Mouse (Mus musculus): ENCODE data around the gene Cntn2.

Cntn2 gene

DNA sequence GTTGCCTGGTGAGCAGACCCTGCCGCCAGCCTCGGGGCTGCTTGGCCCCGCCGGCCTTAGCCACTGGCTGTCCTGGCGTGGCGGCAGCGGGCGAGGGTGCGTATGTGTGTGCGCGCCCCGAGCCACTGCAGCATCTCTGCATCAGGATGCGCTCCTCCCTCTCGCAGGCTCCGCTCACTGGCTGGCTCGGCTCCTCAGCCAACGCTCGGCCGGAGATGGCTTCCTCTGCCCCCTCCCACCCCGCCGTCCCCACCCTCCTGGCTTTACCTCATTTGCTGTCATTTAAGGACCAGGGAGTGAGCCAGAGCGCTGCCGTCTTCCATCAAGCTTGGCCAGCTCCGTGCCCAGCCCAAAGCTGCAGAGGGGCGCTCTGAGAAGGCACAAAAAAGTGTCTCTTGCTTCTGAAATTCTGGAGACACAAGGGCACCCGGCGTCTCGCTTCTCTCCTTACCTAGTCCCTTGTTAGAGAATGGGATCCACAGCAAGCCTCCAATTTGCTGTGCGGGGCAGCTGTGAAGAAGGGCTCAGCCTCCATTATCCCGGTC is at the start of gene Cntn2:
Gene Cntn2, minus strand, starts transcription at position 495 of the 545 bp plus-strand sequence.
- DNase-seq (ENCODE audit: low spot score) = no peak

GRCm38 (mm10) chr1:132592145-132592544 is 49.1 kb upstream of the Cntn2 start:
- no peak for DNase-seq (ENCODE audit: low spot score)

- DNase-seq (ENCODE audit: low spot score) = no peak
Measured at GRCm38 (mm10) chr1:132591399-132591930, 48.4 kb upstream of the Cntn2 start.

DNA sequence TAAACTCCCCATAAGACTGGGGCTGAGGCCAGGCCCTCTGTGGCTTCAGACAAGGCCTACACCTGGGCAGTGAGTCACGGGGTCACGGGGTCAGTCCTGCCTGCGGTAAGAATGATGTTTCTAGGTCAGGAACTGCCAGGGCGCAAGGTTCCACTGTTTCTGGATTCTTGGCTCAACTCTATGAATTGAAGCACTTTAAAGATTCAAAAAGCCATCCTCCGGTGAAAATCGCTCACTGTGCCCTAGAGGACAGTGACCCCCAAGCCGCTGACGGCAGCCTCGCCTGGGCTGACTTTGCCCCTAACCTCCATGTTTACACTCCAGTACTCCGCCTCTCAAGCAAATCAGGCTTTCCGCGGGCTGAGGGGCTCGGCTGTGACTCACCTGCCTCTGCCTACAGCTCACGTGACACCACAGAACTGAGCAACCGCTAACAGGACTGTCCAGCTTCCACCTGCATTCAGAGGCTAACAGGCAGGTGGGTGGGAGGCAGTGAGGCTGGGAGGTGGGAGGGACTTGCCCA is 43.7 kb upstream of the Cntn2 start:
- DNase-seq (ENCODE audit: low spot score) = no peak

GRCm38 (mm10) chr1:132585376-132585775 is 42.3 kb upstream of the Cntn2 start:
- DNase-seq (ENCODE audit: low spot score) = no peak

DNA sequence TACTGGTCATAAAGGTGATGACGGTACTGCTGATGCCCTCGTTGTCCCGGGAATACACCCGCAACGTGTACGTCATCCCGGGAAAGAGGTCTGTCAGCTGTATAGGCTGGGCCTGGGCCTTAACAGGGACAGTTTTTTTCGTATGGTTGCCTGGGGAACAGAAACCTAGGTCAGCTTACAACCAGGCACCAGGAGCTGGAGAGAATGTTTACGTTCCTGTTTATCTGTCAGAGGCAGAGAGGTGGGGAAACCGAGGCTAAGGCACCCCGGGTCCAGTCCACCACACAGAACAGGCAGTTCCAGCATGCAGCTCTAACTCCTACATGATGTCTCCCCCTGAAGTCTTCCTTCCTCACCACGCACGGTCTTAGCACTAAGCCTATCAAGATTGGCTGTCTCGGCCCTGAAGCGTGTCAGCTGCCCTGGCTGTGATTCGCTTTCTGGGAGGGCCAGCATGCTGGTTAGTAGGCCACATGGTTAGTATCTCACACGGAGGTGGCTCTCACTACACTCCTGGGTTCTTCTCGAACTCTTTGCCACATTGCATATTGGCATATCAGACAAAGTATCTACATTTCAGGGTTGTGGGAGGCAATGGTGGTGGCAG is 40.0 kb upstream of the Cntn2 start:
- no peak for DNase-seq (ENCODE audit: low spot score)

DNA sequence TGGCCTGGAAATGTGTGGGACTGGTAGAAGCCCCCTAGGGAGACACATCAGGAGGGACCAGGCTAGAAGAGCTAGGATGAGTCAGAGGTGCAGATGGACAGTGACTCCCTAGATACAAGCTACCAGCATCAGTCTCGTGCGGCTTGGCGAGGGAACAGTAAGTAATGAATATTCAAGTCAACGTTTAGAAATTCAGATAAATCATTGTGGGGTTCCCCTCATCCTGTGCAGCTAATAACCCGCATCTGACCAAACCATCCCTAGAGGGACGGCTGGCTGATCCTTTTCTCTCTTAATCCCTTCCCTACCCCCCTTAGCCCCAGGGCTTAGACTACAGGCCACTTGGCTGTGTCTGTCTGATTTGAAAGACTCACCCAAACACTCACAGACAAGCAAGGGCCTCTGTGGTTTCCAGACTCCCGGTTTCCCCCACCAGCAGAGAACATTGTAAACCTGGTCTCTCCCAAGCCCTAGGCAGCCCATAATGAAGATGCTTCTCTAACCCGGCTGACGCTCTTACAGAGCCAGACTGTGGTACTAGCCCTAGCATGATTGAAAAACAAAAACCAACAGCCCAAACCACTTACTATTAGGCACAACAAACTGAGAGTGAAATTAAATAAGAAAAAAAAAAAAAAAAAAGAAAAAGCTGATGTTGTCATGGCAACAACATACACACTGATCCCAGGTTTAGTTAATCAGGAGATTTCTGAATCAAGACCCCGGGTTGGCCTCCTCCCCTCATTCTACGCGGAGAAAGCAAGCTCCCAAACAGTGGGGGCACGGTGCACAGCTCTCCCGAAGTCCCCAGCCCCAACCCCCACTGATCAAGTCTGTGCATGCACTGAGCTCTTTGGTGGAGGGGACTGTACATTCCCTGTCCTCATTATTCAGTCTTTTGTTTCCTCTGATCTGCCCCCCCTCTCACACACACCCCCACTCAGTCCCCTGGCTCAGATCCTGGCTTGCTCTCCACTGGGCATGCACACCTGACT is 39.1 kb upstream of the Cntn2 start:
- no peak for DNase-seq (ENCODE audit: low spot score)

DNA sequence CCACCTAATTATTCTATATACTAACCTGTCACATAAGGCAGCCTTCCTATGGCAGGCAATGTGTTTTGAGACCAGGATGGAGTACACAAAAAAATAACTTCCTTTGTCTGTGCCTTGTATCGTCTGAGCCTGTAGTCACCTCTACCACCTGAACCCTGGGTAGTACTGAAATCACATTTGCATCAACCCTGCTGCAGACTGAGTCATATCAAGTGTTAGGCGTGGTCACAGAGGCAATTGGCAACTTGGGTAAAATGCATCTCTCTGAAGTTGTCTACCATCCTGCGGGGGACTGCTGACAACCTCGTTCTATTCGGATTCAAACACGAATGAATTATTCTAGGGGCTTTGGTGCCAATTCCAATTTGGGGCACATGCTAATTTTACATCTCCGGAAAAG is 37.0 kb upstream of the Cntn2 start:
- DNase-seq (ENCODE audit: low spot score) = no peak

GRCm38 (mm10) chr1:132576845-132577244 is 33.8 kb upstream of the Cntn2 start:
- no peak for DNase-seq (ENCODE audit: low spot score)

- DNase-seq (ENCODE audit: low spot score) = no peak
Measured at GRCm38 (mm10) chr1:132572851-132573250, 29.8 kb upstream of the Cntn2 start.

DNA sequence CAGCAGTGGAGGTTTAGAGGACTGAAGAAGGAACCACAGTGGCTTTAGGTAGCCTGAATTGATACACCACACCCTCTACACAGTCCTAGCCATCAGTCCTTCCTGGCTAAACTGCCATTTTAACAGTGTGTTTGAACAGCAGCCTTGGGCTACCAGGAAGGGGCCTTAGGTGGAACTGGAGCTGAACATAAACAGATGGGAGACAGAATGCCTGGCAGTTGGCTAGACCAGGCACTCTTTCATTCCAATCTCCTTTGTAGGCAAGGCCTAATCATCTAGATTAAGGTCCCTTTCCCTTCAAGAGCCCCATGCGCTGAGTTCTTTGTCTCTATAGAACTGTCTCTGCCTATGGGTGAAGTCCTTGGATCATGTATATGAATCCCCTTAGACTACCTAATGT is 28.6 kb upstream of the Cntn2 start:
- no peak for DNase-seq (ENCODE audit: low spot score)

GRCm38 (mm10) chr1:132570906-132571305 is 27.9 kb upstream of the Cntn2 start:
- no peak for DNase-seq (ENCODE audit: low spot score)

- no peak for DNase-seq (ENCODE audit: low spot score)
Measured at GRCm38 (mm10) chr1:132570068-132570780, 27.2 kb upstream of the Cntn2 start.

- no peak for DNase-seq (ENCODE audit: low spot score)
Measured at GRCm38 (mm10) chr1:132569516-132569915, 26.5 kb upstream of the Cntn2 start.

GRCm38 (mm10) chr1:132567336-132568125 is 24.5 kb upstream of the Cntn2 start:
- DNase-seq (ENCODE audit: low spot score) = no peak

- no peak for DNase-seq (ENCODE audit: low spot score)
Measured at GRCm38 (mm10) chr1:132565766-132566165, 22.7 kb upstream of the Cntn2 start.

DNA sequence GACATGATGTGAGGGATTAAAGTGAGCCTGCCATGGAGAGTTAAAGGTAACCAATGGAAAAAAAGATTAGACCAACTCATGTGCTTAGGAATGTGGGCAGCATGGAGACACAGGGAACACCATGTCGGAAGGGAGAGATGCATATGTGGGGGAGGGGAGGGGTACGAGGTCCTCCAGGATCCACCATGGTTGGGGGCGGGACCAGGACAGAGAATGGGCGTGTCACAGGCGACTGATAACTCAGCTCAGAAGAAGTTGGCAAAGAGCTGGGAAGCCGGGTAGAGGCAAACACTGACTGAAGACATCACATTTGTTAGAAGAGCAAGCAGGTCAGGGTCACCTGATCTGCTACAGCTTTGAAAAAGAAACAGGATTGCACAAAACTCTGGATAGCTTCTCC is 21.9 kb upstream of the Cntn2 start:
- DNase-seq (ENCODE audit: low spot score) = no peak

- no peak for DNase-seq (ENCODE audit: low spot score)
Measured at GRCm38 (mm10) chr1:132562337-132562795, 19.3 kb upstream of the Cntn2 start.

GRCm38 (mm10) chr1:132560907-132561700 is 18.0 kb upstream of the Cntn2 start:
- no peak for DNase-seq (ENCODE audit: low spot score)

- no peak for DNase-seq (ENCODE audit: low spot score)
Measured at GRCm38 (mm10) chr1:132559045-132559444, 16.0 kb upstream of the Cntn2 start.

Measured in spleen, adult 12 weeks (tissue).